Mouse (Mus musculus) embryonic fibroblast, embryonic 13.5 days (primary cell): ENCODE measurements around the gene H2-Q10. TPM values are rescaled to one million over a fixed set of nuclear protein-coding genes. Genes with fewer than 3 reads are reported as not detected.

Experiments used
- H3K27ac ChIP-seq: 2 replicates; pipeline ENCODE4 v1.5.1; 2012; ENCODE audit warnings: low read length, control low read depth, inconsistent platforms; ENCODE audit not compliant: insufficient read depth
- H3K4me1 ChIP-seq: 2 replicates; pipeline ENCODE4 v1.6.1; 2011; ENCODE audit warnings: low read length; ENCODE audit not compliant: control insufficient read depth, insufficient read depth
- H3K4me3 ChIP-seq: 2 replicates; pipeline ENCODE4 v1.5.1; 2011; ENCODE audit warnings: mild to moderate bottlenecking, control low read depth, low read length; ENCODE audit not compliant: insufficient read depth
- CTCF ChIP-seq: IDR thresholded peaks from 2 replicates; pipeline ENCODE4 v1.5.1; 2011; ENCODE audit warnings: mild to moderate bottlenecking, control low read depth, low read length, moderate library complexity, borderline replicate concordance; ENCODE audit not compliant: insufficient read depth
- POLR2A ChIP-seq: IDR thresholded peaks from 2 replicates; pipeline ENCODE4 v1.6.1; 2011; ENCODE audit warnings: low read depth, mild to moderate bottlenecking, control low read depth, low read length, moderate library complexity
- polyA plus RNA-seq: library from polyadenylated mRNA; stranded (reverse); fragments of >200 nt; gene quantifications from 2 replicates; pipeline ENCODE4 v1.2.4, GENCODE M21; 2011; ENCODE audit warnings: low read depth; ENCODE audit not compliant: missing spikeins, insufficient read length

Gene H2-Q10
- polyA plus RNA-seq, 1 experiment = not detected

GRCm38 (mm10) chr17:35486726-35487125, 16.8 kb downstream of the H2-Q10 start:
- no peak overlapping the region for H3K4me3 ChIP-seq
- no peak overlapping the region for H3K27ac ChIP-seq
- no peak for TF ChIP-seq POLR2A
- TF ChIP-seq CTCF = no peak
- H3K4me1 ChIP-seq = no peaks in the 10 kb centered on the region

GRCm38 (mm10) chr17:35488041-35488440, 18.2 kb downstream of the H2-Q10 start:
- Histone ChIP-seq H3K27ac (no peak overlapping the region), H3K4me3 (no peak overlapping the region), H3K4me1 (no peaks in the 10 kb centered on the region)
- TF ChIP-seq CTCF (no peak), POLR2A (no peak)

GRCm38 (mm10) chr17:35490320-35490719, 20.4 kb downstream of the H2-Q10 start:
- TF ChIP-seq CTCF (no peak), POLR2A (no peak)
- H3K4me3 ChIP-seq = no peak overlapping the region
- H3K27ac ChIP-seq = no peak overlapping the region
- no peaks in the 10 kb centered on the region for H3K4me1 ChIP-seq

GRCm38 (mm10) chr17:35497124-35497523, 27.2 kb downstream of the H2-Q10 start:
- Histone ChIP-seq H3K27ac (no peak overlapping the region), H3K4me3 (no peak overlapping the region)

GRCm38 (mm10) chr17:35502226-35502625, 32.3 kb downstream of the H2-Q10 start:
- H3K27ac ChIP-seq = no peak overlapping the region

More at GRCm38 (mm10) chr17:35497124-35497523, 27.2 kb downstream of the H2-Q10 start:
- H3K4me1 ChIP-seq = no peaks in the 10 kb centered on the region
- TF ChIP-seq CTCF (no peak), POLR2A (no peak)

GRCm38 (mm10) chr17:35502762-35503161, 32.9 kb downstream of the H2-Q10 start:
- TF ChIP-seq CTCF (no peak), POLR2A (no peak)
- no peak overlapping the region for H3K4me3 ChIP-seq
- H3K27ac ChIP-seq = no peak overlapping the region
- H3K4me1 ChIP-seq = no peaks in the 10 kb centered on the region

More at GRCm38 (mm10) chr17:35502226-35502625, 32.3 kb downstream of the H2-Q10 start:
- H3K4me3 ChIP-seq = no peak overlapping the region
- no peaks in the 10 kb centered on the region for H3K4me1 ChIP-seq
- TF ChIP-seq POLR2A = no peak
- TF ChIP-seq CTCF = no peak

GRCm38 (mm10) chr17:35503849-35504248, 34.0 kb downstream of the H2-Q10 start:
- TF ChIP-seq CTCF = no peak
- TF ChIP-seq POLR2A = no peak
- Histone ChIP-seq H3K4me3 (no peak overlapping the region), H3K4me1 (no peaks in the 10 kb centered on the region), H3K27ac (no peak overlapping the region)

- TF ChIP-seq POLR2A = no peak
- no peak for TF ChIP-seq CTCF
- Histone ChIP-seq H3K4me3 (no peak overlapping the region), H3K4me1 (no peaks in the 10 kb centered on the region), H3K27ac (no peak overlapping the region)
These were observed 35.0 kb downstream of the H2-Q10 start for GRCm38 (mm10) chr17:35504628-35505481.

GRCm38 (mm10) chr17:35505776-35506175, 35.9 kb downstream of the H2-Q10 start, which contains the start of gene Pou5f1:
Gene Pou5f1 (plus strand): TSS chr17:35506018.
- Histone ChIP-seq H3K27ac (no peak within 1 kb of the TSS), H3K4me3 (no peak within 1 kb of the TSS), H3K4me1 (no peaks in the 10 kb centered on the region)
- TF ChIP-seq POLR2A (no peak), CTCF (no peak)

- TF ChIP-seq POLR2A = no peak
- no peak for TF ChIP-seq CTCF
- no peak overlapping the region for H3K27ac ChIP-seq
- no peak overlapping the region for H3K4me3 ChIP-seq
- no peaks in the 10 kb centered on the region for H3K4me1 ChIP-seq
These were observed 37.0 kb downstream of the H2-Q10 start for GRCm38 (mm10) chr17:35506881-35507280.
